Mouse (Mus musculus) ovary, adult 10 weeks (tissue): ENCODE results near the gene Pfdn6. TPM values are rescaled to one million over a fixed set of nuclear protein-coding genes. Genes with fewer than 3 reads are reported as not detected.

Experiments
- polyA plus RNA-seq: library from polyadenylated mRNA; stranded (reverse); fragments of 350-450 nt; fragmentation: Illumina TruSeq; extraction: RNeasy Lipid Tissue Mini Kit (QIAGEN cat#74804); gene quantifications from one replicate; pipeline ENCODE4 v1.2.3, GENCODE M21; 2014

Pfdn6 gene
- polyA plus RNA-seq, result 15.3 TPM

GRCm38 (mm10) chr17:33940206-33940805 is at the start of gene Pfdn6, which contains the start of gene Wdr46:
Gene Pfdn6 (minus strand): TSS chr17:33940343.
Gene Wdr46 (plus strand): TSS chr17:33940660.

GRCm38 (mm10) chr17:33955555-33956214 is 15.5 kb upstream of the Pfdn6 start, which contains the start of the genes Vps52 and Rps18:
Gene Vps52 (plus strand): TSS chr17:33955812.
Gene Rps18 (minus strand): TSS chr17:33956001.

GRCm38 (mm10) chr17:33951021-33951946 is 11.1 kb upstream of the Pfdn6 start, which contains the start of gene B3galt4:
Gene B3galt4 (minus strand): TSS chr17:33951488.

GRCm38 (mm10) chr17:33929371-33930279 is 10.5 kb downstream of the Pfdn6 start, which contains the start of gene Rgl2:
Gene Rgl2 (plus strand): TSS chr17:33929543.

GRCm38 (mm10) chr17:33915671-33916250 is 24.4 kb downstream of the Pfdn6 start, which contains the start of the genes Tapbp and Zbtb22:
Gene Tapbp (plus strand): TSS chr17:33915899.
Gene Zbtb22 (plus strand): TSS chr17:33915904.

GRCm38 (mm10) chr17:33909077-33909868 is 30.9 kb downstream of the Pfdn6 start, which contains the start of gene Daxx:
Gene Daxx (plus strand): TSS chr17:33909414.

GRCm38 (mm10) chr17:33904835-33905234 is 35.3 kb downstream of the Pfdn6 start, which contains the start of gene Platr17:
Gene Platr17 (plus strand): TSS chr17:33905135.

GRCm38 (mm10) chr17:33890533-33891059 is 49.5 kb downstream of the Pfdn6 start, which contains the start of gene Kifc1:
Gene Kifc1 (minus strand): TSS chr17:33890661.

Other genes with a start within 250 kb of the Pfdn6 start
- 16.3 TPM for gene March2, start 221.7 kb downstream of the Pfdn6 start, polyA plus RNA-seq
- 36.7 TPM for gene Rab11b, start 179.8 kb downstream of the Pfdn6 start, polyA plus RNA-seq
- 5.5 TPM for gene Angptl4, start 158.5 kb downstream of the Pfdn6 start, polyA plus RNA-seq
- gene Kank3, start 129.8 kb downstream of the Pfdn6 start, polyA plus RNA-seq, result 5.6 TPM
- 90.3 TPM for gene Rps28, start 115.8 kb downstream of the Pfdn6 start, polyA plus RNA-seq
- gene Ndufa7, start 115.8 kb downstream of the Pfdn6 start, polyA plus RNA-seq, result 14.1 TPM
- 9.6 TPM for gene Cd320, start 97.3 kb downstream of the Pfdn6 start, polyA plus RNA-seq
- not detected for gene Gm7029, start 66.5 kb downstream of the Pfdn6 start, polyA plus RNA-seq
- 4.2 TPM for gene Kifc1, start 49.7 kb downstream of the Pfdn6 start, polyA plus RNA-seq
- gene Platr17, start 35.2 kb downstream of the Pfdn6 start, polyA plus RNA-seq, result not detected
- gene Daxx, start 30.9 kb downstream of the Pfdn6 start, polyA plus RNA-seq, result 6.0 TPM
- gene Tapbp, start 24.4 kb downstream of the Pfdn6 start, polyA plus RNA-seq, result 33.7 TPM
- 1.7 TPM for gene Zbtb22, start 24.4 kb downstream of the Pfdn6 start, polyA plus RNA-seq
- 1.9 TPM for gene Rgl2, start 10.8 kb downstream of the Pfdn6 start, polyA plus RNA-seq
- gene Wdr46, start 317 bp upstream of the Pfdn6 start, polyA plus RNA-seq, result 0.74 TPM
- gene B3galt4, start 11.1 kb upstream of the Pfdn6 start, polyA plus RNA-seq, result 0.29 TPM
- 3.7 TPM for gene Vps52, start 15.5 kb upstream of the Pfdn6 start, polyA plus RNA-seq
- 24.9 TPM for gene Rps18, start 15.7 kb upstream of the Pfdn6 start, polyA plus RNA-seq
- gene H2-K1, start 60.0 kb upstream of the Pfdn6 start, polyA plus RNA-seq, result 77.3 TPM
- 1.5 TPM for gene Ring1, start 84.3 kb upstream of the Pfdn6 start, polyA plus RNA-seq
- not detected for gene H2-Ke6, start 87.7 kb upstream of the Pfdn6 start, polyA plus RNA-seq
- 1.2 TPM for gene Slc39a7, start 91.3 kb upstream of the Pfdn6 start, polyA plus RNA-seq
- 1.2 TPM for gene Rxrb, start 91.5 kb upstream of the Pfdn6 start, polyA plus RNA-seq
- not detected for gene Col11a2, start 99.1 kb upstream of the Pfdn6 start, polyA plus RNA-seq
- not detected for gene H2-Oa, start 152.0 kb upstream of the Pfdn6 start, polyA plus RNA-seq
- not detected for gene H2-DMa, start 179.2 kb upstream of the Pfdn6 start, polyA plus RNA-seq
- gene Brd2, start 182.3 kb upstream of the Pfdn6 start, polyA plus RNA-seq, result 266 TPM
- 1.1 TPM for gene H2-DMb2, start 203.0 kb upstream of the Pfdn6 start, polyA plus RNA-seq
- 5.0 TPM for gene H2-DMb1, start 212.7 kb upstream of the Pfdn6 start, polyA plus RNA-seq
- 2.4 TPM for gene Tap1, start 247.2 kb upstream of the Pfdn6 start, polyA plus RNA-seq
- gene Psmb9, start 247.4 kb upstream of the Pfdn6 start, polyA plus RNA-seq, result 2.2 TPM